Mouse (Mus musculus) layer of hippocampus, postnatal 14 days (tissue): Measurements from ENCODE around the gene Lmod2. TPM values are rescaled to one million over a fixed set of nuclear protein-coding genes. Genes with fewer than 3 reads are reported as not detected.

Source experiments
- DNase-seq, 2 experiments: peaks; one replicate each; pipeline ENCODE4 v3.0.0; 2021 to 2022; ENCODE audit warnings: low spot score in 2 of 2, mixed read lengths in 1 of 2
- long read RNA-seq, 2 experiments: library from polyadenylated mRNA; stranded (forward); transcript quantifications; one replicate each; pipeline ENCODE4 v2.0.0; 2021
- total RNA-seq, 2 experiments: library from RNA; stranded (reverse); gene quantifications; 2 replicates each; pipeline ENCODE4 v1.2.3; 2021

Lmod2 gene
- not detected for total RNA-seq
- long read RNA-seq, experiment 1, result 0 reads
- long read RNA-seq, experiment 2, result 0 reads

DNA sequence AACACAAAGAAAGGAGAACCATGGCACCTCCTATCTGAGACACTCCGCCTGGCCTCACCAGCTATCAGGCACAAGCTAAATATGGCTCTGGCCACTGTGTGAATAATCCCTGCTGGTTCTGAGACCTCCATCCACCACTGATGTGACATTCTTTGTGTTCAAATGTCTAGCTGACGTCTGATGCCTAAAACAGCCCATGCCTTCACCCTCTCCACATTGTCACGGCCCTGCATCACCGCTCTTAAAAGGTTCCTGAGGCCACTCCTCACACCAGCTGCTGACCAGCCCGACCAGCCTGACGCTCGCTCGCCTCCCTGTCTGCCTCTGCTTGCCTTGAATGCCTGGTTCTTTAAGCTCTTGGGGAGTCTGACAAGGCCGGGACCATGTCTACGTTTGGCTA is at the start of gene Lmod2:
Gene Lmod2 (plus strand): TSS at position 263 of the 400 bp plus-strand sequence.
- no peak for DNase-seq

GRCm38 (mm10) chr6:24549801-24550200 is 47.8 kb upstream of the Lmod2 start:
- DNase-seq, result no peak

GRCm38 (mm10) chr6:24552046-24552445 is 45.5 kb upstream of the Lmod2 start:
- DNase-seq, result peak in 1 of 2 experiments; percentile 47

DNA sequence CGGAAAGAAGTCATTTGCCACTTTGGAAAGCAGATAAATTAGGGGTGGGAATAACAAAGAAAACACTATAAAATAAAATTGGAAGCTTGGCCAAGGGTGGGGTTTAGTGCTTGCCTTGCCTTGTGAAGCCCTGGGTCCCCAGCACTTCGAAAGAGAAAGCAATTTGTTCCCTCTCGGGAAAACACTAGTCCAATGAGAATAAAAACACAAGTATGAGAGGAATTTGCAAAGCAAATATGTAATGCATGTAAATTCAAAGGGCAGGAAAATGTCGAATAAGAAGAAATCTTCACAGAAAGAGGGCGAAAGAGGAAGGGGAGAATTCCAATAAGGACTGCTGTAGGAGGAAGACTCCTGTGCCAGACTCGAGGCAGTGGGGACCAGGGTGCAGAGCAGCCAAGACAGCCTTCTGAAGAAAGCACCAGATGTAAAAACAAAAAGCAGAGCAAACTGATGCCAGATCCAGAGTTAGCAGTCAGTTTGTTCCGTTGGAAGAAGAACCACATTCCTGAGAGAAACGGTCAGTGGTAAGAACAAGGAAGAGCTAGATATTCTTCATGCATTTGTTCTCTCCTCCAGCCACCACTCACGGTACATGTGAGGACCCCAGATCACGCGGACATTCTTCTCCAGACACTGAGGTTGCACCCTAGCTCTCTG is 43.0 kb upstream of the Lmod2 start:
- no peak for DNase-seq

DNA sequence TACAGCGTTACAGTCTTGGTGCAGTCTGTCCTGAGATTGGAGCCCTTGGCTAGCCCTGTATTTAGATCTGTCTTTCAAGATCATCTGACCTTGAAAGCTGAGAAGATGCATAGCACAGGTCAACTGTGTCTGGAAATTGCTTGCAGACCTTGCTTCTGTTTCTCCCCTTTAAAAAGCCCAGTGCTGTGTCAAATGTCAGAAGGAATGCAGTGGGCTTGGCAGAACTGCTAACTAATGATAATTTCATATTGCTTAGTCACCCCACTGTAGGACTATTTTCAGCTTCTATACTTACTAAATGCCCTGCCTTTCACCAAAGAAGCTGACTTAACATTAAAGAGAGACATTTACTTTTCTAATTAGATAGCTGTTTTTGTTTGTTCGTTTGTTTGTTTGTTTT is 42.1 kb upstream of the Lmod2 start:
- no peak for DNase-seq

DNA sequence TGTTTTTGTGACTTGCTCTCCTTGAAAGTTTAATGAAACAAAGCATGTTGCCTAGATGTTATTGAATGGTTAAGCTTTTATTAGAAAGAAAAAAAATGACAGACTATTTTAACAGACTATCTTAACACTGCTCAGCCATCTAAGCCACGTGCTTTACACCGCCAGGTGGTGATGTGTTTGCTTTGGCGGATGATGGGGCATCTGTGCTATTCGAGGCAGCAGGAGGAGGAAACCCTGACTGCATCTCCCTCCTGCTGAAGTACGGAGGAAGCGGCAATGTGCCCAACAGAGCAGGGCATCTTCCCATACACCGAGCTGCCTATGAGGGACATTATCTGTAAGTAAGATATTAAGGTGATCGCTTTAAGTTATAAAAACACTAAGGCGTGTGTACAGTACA is 33.5 kb upstream of the Lmod2 start:
- DNase-seq, result peak; percentile 46 to 54

DNA sequence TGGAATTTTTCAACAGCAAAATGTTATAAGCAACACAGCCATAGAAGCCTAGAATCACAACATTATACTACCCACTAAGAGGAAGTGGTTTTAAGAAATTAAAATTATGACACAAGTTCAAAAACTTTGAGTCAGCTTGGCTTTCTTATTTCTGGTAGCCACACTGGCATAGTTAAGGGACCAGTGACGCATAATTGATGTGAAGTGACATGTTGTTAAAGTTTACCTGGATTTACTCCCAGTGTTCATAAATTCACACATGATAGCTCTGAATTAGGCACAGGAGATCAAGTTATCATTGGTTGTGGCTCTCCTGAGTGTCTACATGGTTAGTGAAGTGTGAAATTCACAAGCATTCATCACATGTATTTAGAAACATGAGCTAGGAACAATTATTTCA is 32.7 kb upstream of the Lmod2 start:
- DNase-seq, result no peak

- DNase-seq, result no peak
Measured at GRCm38 (mm10) chr6:24568963-24569362, 28.6 kb upstream of the Lmod2 start.

DNA sequence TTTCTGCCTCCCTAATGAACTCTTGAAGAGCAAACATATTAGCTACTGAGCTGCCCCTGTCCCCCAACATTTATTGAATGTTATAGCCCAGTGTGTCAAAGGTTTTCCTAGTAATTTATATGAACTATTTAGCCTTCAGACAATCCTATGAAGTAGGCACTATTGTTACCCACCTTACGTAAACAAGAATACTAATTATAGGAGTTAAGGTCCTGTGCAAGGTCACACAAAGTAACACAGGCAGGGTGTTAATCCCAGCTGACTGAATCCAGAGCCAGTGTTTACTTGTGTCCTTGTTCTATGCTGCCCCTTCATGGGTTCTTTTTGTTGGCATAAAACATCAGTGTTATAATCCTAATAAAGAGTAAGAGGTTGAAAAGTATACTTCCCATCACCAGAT is 27.9 kb upstream of the Lmod2 start:
- DNase-seq, result no peak

GRCm38 (mm10) chr6:24570278-24570677 is 27.3 kb upstream of the Lmod2 start:
- DNase-seq, result no peak

GRCm38 (mm10) chr6:24571126-24571525 is 26.4 kb upstream of the Lmod2 start:
- no peak for DNase-seq

GRCm38 (mm10) chr6:24572431-24572830 is 25.1 kb upstream of the Lmod2 start:
- no peak for DNase-seq

DNA sequence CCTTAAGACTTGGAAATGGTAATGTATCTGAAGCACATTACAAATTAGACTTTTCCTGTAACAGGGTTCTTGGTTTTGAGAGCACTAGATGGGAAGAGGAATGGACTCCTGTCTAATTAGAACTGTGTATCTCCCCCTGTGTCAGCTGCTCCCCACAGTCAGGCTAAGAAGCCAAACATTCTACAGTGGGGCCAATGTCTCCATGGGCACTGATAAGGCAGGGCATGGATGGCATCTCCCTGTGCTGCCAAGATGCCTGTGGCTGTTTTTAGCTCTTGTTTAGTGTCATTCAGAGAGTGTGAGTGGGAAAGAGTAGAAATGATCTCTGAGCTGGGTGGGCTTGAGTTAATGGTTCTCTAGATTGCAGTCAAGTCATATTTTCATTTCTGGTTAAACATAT is 24.2 kb upstream of the Lmod2 start:
- no peak for DNase-seq

DNA sequence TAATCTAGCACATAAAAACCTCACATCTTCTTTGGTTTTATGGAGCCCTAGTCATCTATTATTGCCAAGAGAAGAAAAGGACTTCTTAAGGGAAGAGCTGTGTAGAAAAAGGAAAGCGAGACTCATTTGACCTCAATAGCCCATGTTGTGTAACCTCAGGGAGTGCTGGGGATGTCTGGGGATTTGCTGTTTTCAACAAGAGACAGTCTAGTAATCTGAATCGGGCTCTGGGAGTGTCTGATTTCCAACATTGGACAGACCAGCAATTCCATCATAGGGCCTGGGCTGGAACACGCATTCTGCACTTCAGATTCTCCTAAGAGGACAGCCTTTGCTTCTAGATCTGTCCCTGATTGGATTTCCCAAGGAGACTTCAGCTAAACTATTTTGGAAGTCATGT is 14.1 kb upstream of the Lmod2 start:
- DNase-seq, result no peak

DNA sequence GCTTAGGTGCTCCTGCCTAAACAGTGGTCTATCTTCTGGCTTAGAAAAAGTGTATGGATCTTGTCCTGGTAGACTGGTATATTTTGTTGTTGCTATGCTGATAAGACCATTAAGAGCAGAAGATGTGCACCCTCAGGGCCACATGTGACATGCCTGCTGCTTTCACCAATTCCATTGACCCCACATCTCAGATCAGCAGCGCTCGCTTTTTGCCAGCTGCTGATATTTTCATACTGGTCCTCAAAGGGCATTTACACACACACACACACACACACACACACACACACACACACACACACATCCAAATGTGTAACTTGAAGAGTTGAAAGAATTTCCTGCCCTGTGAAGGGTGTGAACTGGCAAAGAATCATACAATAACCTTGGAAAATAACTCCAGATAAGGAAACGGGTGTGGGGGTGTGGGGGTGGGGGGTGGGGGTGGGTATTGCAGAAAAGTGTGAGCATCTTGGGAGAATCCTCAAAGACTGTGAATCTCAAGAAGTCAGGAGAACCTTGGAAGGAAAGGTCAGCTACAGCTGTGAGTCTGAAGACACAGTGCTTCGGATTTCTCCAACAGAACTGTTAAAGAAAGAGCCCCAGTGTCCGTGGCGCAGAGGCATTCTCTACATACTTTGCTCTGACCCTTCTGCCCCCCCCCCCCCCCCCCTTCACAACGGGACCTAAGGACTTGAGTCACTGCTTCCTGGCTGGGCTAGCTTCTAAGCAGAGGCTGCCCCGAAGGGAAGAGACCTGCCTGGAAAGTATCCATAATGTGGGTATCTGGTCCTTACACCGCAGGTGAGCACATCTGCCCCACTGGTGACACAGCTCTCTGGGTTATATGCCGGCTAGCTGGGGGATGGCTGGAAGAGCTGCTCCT is 11.9 kb upstream of the Lmod2 start:
- no peak for DNase-seq

- peak in 1 of 2 experiments; percentile 21 for DNase-seq
Measured at GRCm38 (mm10) chr6:24586885-24587284, 10.7 kb upstream of the Lmod2 start.

DNA sequence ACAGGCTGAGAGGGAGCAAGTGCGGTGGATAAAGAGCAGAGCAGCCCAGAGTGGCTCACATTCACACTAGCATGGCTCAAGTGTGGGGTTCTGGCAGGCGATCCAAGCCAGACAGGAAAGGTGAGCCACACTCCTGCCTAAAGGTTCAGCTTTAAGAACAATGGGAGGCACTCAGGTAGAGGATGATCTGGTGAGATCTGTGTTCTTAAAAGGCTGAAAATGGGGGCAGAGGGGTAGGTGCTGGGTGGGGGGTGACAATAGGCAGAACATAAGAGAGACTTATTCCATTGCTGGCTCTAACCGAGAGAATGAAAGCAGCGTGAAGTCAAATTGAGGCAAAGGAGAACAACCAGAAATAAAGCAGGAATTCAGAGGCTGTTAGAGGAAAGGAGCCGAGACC is 7.3 kb upstream of the Lmod2 start:
- no peak for DNase-seq

GRCm38 (mm10) chr6:24591525-24592218 is 5.9 kb upstream of the Lmod2 start:
- no peak for DNase-seq

GRCm38 (mm10) chr6:24599179-24599578 is 1.6 kb downstream of the Lmod2 start:
- no peak for DNase-seq

DNA sequence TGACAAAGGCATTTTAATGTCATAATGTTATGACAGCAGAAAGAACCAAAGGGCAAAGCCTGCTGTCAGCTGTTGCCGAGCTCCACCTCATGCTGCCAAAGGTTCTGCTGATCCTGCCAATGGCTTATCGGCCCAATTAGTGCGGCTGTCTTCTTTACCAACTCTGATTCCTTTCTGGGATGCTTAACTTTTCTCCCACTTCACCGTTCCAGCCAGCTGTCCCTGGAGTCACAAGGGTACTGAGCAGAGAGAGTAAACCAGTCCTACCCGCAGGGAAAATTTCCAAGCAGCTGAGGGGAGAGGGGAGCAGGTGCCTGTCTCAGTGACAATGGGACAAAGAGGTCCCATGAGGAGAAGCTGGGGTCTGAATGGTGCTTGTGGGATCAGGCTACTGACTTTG is 2.1 kb downstream of the Lmod2 start:
- no peak for DNase-seq

DNA sequence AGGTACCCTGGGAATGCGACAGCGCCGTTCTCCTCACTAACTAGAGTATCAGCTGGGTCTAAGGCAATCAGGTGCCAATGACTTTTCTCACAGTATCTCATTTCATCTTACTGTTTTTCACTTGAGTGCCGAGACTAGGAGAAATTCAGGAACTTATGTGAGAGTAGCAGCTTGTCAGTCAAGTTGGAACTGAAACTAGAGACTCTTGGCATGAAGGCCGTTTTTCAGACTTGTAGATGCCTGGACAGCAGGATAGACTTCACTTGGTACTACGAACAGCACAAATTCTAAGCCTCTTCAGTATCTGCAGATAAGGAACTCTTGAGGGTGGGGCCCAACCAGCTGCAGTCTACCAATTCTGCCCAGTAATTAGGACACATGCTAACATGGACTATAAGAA is 2.6 kb downstream of the Lmod2 start:
- DNase-seq, result no peak

DNA sequence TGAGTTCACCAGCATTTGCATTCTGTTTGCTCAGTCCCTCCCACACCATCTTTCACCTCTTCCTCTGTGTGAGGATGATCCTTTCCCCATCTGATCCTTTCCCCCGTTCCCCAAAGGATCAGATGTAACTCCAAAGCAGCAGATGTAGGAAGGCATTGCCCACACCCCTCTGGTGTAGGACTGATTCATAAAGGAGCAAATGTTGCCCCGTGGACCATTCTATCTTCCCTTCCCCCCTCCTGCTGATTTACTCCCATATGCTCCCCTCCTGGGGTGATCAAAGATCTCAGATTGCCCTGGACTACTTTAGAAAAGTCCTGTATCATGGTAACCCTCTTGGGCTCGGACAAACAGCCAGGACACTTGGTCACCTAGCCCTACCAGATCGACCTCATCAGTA is 3.2 kb downstream of the Lmod2 start:
- DNase-seq, result no peak
